Mouse (Mus musculus): ENCODE measurements around the gene Nup43.

Gene Nup43

GRCm38 (mm10) chr10:7682249-7682648, 14.9 kb downstream of the Nup43 start:
- DNase-seq (ENCODE audit: extremely low read depth, low read depth): no peak

GRCm38 (mm10) chr10:7686902-7687301, 19.6 kb downstream of the Nup43 start:
- DNase-seq (ENCODE audit: extremely low read depth, low read depth): no peak

- DNase-seq (ENCODE audit: extremely low read depth, low read depth): no peak
Measured at GRCm38 (mm10) chr10:7695286-7695685, 28.0 kb downstream of the Nup43 start.

- no peak for DNase-seq (ENCODE audit: extremely low read depth, low read depth)
Measured at GRCm38 (mm10) chr10:7700120-7700519, 32.8 kb downstream of the Nup43 start.

- DNase-seq (ENCODE audit: extremely low read depth, low read depth): no peak
Measured at GRCm38 (mm10) chr10:7702586-7702985, 35.3 kb downstream of the Nup43 start.

- DNase-seq (ENCODE audit: extremely low read depth, low read depth): no peak
Measured at GRCm38 (mm10) chr10:7710121-7710520, 42.8 kb downstream of the Nup43 start.

- no peak for DNase-seq (ENCODE audit: extremely low read depth, low read depth)
Measured at GRCm38 (mm10) chr10:7712506-7712905, 45.2 kb downstream of the Nup43 start.

GRCm38 (mm10) chr10:7715056-7715455, 47.8 kb downstream of the Nup43 start:
- no peak for DNase-seq (ENCODE audit: extremely low read depth, low read depth)

GRCm38 (mm10) chr10:7725751-7726500, 58.6 kb downstream of the Nup43 start, which contains the start of gene Katna1:
TSS of gene Katna1 (plus strand) at chr10:7726000.
- peak; percentile 86 for DNase-seq (ENCODE audit: extremely low read depth, low read depth)

- DNase-seq (ENCODE audit: extremely low read depth, low read depth): no peak
Measured at GRCm38 (mm10) chr10:7726501-7726812, 59.2 kb downstream of the Nup43 start.

GRCm38 (mm10) chr10:7727011-7727410, 59.7 kb downstream of the Nup43 start:
- peak; percentile 18 for DNase-seq (ENCODE audit: extremely low read depth, low read depth)

Measured in MEL-GATA-1-ER (cell line).